Mouse (Mus musculus) forebrain, postnatal 0 days (tissue): Measurements from ENCODE around the gene I830077J02Rik. TPM values are rescaled to one million over a fixed set of nuclear protein-coding genes. Genes with fewer than 3 reads are reported as not detected.

ENCODE experiments used
- ATAC-seq: fragments of 200-750 bp; cut with Nextera tagmentation; 2 replicates; pipeline ENCODE4 v1.8.0; 2017; ENCODE audit warnings: mild to moderate bottlenecking, moderate library complexity
- DNase-seq: peaks from one replicate; pipeline ENCODE4 v3.0.0-alpha.2; 2015
- H3K27ac ChIP-seq: fragments of 300-500 bp; sonication (generic); 2 replicates; pipeline ENCODE4 v1.5.1; 2014; ENCODE audit warnings: low read depth, mild to moderate bottlenecking, antibody characterized with exemption, low read length, moderate library complexity, mixed read lengths
- H3K27me3 ChIP-seq: fragments of 300-500 bp; sonication (generic); 2 replicates; pipeline ENCODE4 v1.6.1; 2014; ENCODE audit warnings: mild to moderate bottlenecking, low read length, mixed read lengths; ENCODE audit not compliant: insufficient read depth
- H3K36me3 ChIP-seq: fragments of 300-500 bp; sonication (generic); 2 replicates; pipeline ENCODE4 v1.6.1; 2014; ENCODE audit warnings: mild to moderate bottlenecking, moderate library complexity; ENCODE audit not compliant: insufficient read depth
- H3K4me1 ChIP-seq: fragments of 300-500 bp; sonication (generic); 2 replicates; pipeline ENCODE4 v1.6.1; 2014; ENCODE audit warnings: antibody characterized with exemption; ENCODE audit not compliant: insufficient read depth
- H3K4me2 ChIP-seq: fragments of 300-500 bp; sonication (generic); 2 replicates; pipeline ENCODE4 v1.6.1; 2014; ENCODE audit warnings: low read depth, mild to moderate bottlenecking, moderate library complexity
- H3K4me3 ChIP-seq: fragments of 300-500 bp; sonication (generic); 2 replicates; pipeline ENCODE4 v1.5.1; 2014; ENCODE audit warnings: low read depth, low read length, mixed read lengths
- H3K9ac ChIP-seq: fragments of 300-500 bp; sonication (generic); 2 replicates; pipeline ENCODE4 v1.6.1; 2014; ENCODE audit warnings: mild to moderate bottlenecking
- H3K9me3 ChIP-seq: fragments of 300-500 bp; sonication (generic); 2 replicates; pipeline ENCODE4 v1.6.1; 2016; ENCODE audit warnings: low read length
- CTCF ChIP-seq: sonication (generic); IDR thresholded peaks from 2 replicates; pipeline ENCODE4 v1.5.1; 2016; ENCODE audit warnings: antibody characterized with exemption, control low read depth, low read depth
- WGBS: fragments of 180-500 bp; shearing (Covaris S2); extraction: QIAGEN DNeasy Blood & Tissue Kit; methylation state at CpG from one replicate; pipeline ENCODE4 v1.1.7; 2014; 5-methylcytosine and 5-hydroxymethylcytosine counted together
- polyA plus RNA-seq: library from polyadenylated mRNA; unstranded; fragments of >200 nt; fragmentation: Nextera tagmentation; extraction: Ambion mirVana; gene quantifications from 2 replicates; pipeline ENCODE4 v1.2.1, GENCODE M21; 2015
- total RNA-seq: library from RNA; depleted of rRNA; stranded (reverse); fragments of >200 nt; gene quantifications from 2 replicates; pipeline ENCODE4 v1.2.3, GENCODE M21; 2014

I830077J02Rik gene
- total and polyA plus RNA-seq, 2 experiments from 2014 or later: 0.19 to 0.22 TPM

- Histone ChIP-seq H3K4me3 (peak within 1 kb of the TSS; percentile 77), H3K4me2 (peak within 1 kb of the TSS; percentile 87), H3K36me3 (peaks cover 31% of the 10 kb centered on the region), H3K9me3 (no peaks in the 10 kb centered on the region), H3K4me1 (peaks cover 17% of the 10 kb centered on the region), H3K27ac (peak within 1 kb of the TSS; percentile 93), H3K27me3 (no peaks in the 10 kb centered on the region), H3K9ac (peak within 1 kb of the TSS; percentile 97)
- no peak for TF ChIP-seq CTCF
- WGBS: 1% methylated on average over 50 of the region's 52 CpGs
- peak; percentile 98 for ATAC-seq
- DNase-seq: peak; percentile 99
Measured at GRCm38 (mm10) chr3:105958974-105959580, 26.6 kb upstream of the I830077J02Rik start, which contains the start of gene Wdr77. TSS of gene Wdr77 (plus strand) at chr3:105959369.

- Histone ChIP-seq H3K4me3 (peak overlapping the region; percentile 77), H3K27me3 (no peaks in the 10 kb centered on the region), H3K9me3 (no peaks in the 10 kb centered on the region), H3K9ac (peak overlapping the region; percentile 97), H3K27ac (no peak overlapping the region), H3K4me2 (peak overlapping the region; percentile 70), H3K36me3 (peaks cover 28% of the 10 kb centered on the region), H3K4me1 (peaks cover 17% of the 10 kb centered on the region)
- DNase-seq (no peak), ATAC-seq (no peak)
- no peak for TF ChIP-seq CTCF
- WGBS: 43% methylated on average over 5 of the region's 5 CpGs
Measured at GRCm38 (mm10) chr3:105958204-105958603, 25.7 kb upstream of the I830077J02Rik start.

GRCm38 (mm10) chr3:105957235-105957634, 24.8 kb upstream of the I830077J02Rik start:
- ATAC-seq (no peak), DNase-seq (no peak)
- H3K27me3 ChIP-seq: no peaks in the 10 kb centered on the region
- no peak overlapping the region for H3K27ac ChIP-seq
- peaks cover 27% of the 10 kb centered on the region for H3K36me3 ChIP-seq
- H3K4me1 ChIP-seq: peaks cover 17% of the 10 kb centered on the region
- 96% methylated on average over 1 of the region's 1 CpGs for WGBS
- H3K9me3 ChIP-seq: no peaks in the 10 kb centered on the region
- TF ChIP-seq CTCF: peak; percentile 37
- no peak overlapping the region for H3K4me2 ChIP-seq
- H3K4me3 ChIP-seq: no peak overlapping the region
- H3K9ac ChIP-seq: no peak overlapping the region

GRCm38 (mm10) chr3:105951348-105951747, 18.9 kb upstream of the I830077J02Rik start:
- no peak for ATAC-seq
- H3K27me3 ChIP-seq: no peaks in the 10 kb centered on the region
- no peak overlapping the region for H3K4me3 ChIP-seq
- no peak overlapping the region for H3K4me2 ChIP-seq
- no peaks in the 10 kb centered on the region for H3K9me3 ChIP-seq
- no peak for DNase-seq
- H3K9ac ChIP-seq: no peak overlapping the region
- H3K4me1 ChIP-seq: no peaks in the 10 kb centered on the region
- no peak for TF ChIP-seq CTCF
- H3K27ac ChIP-seq: no peak overlapping the region
- H3K36me3 ChIP-seq: peaks cover 54% of the 10 kb centered on the region
- 93% methylated on average over 7 of the region's 7 CpGs for WGBS

GRCm38 (mm10) chr3:105936111-105936510, 3.6 kb upstream of the I830077J02Rik start:
- H3K9ac ChIP-seq: no peak overlapping the region
- no peak overlapping the region for H3K4me2 ChIP-seq
- no peaks in the 10 kb centered on the region for H3K9me3 ChIP-seq
- ATAC-seq (no peak), DNase-seq (no peak)
- no peaks in the 10 kb centered on the region for H3K4me1 ChIP-seq
- 90% methylated on average over 4 of the region's 4 CpGs for WGBS
- no peak overlapping the region for H3K27ac ChIP-seq
- H3K27me3 ChIP-seq: no peaks in the 10 kb centered on the region
- no peak for TF ChIP-seq CTCF
- H3K4me3 ChIP-seq: no peak overlapping the region
- H3K36me3 ChIP-seq: peaks cover 12% of the 10 kb centered on the region

- no peak for TF ChIP-seq CTCF
- no peak for DNase-seq
- no peak overlapping the region for H3K4me3 ChIP-seq
- H3K36me3 ChIP-seq: 0 out of 2 replicates have a peak, but pooled peaks cover 6% of the 10 kb centered on the region
- WGBS: 49% methylated on average over 5 of the region's 5 CpGs
- no peak for ATAC-seq
- no peaks in the 10 kb centered on the region for H3K4me1 ChIP-seq
- no peak overlapping the region for H3K27ac ChIP-seq
- no peak overlapping the region for H3K9ac ChIP-seq
- H3K4me2 ChIP-seq: no peak overlapping the region
- H3K9me3 ChIP-seq: no peaks in the 10 kb centered on the region
- no peaks in the 10 kb centered on the region for H3K27me3 ChIP-seq
Measured at GRCm38 (mm10) chr3:105935033-105935432, 2.6 kb upstream of the I830077J02Rik start.

- ATAC-seq (no peak), DNase-seq (no peak)
- H3K4me1 ChIP-seq: no peaks in the 10 kb centered on the region
- 93% methylated on average over 6 of the region's 6 CpGs for whole genome bisulfite sequencing
- H3K9ac ChIP-seq: no peak overlapping the region
- H3K9me3 ChIP-seq: no peaks in the 10 kb centered on the region
- no peak for TF ChIP-seq CTCF
- H3K27ac ChIP-seq: no peak overlapping the region
- H3K4me3 ChIP-seq: no peak overlapping the region
- H3K27me3 ChIP-seq: no peaks in the 10 kb centered on the region
- H3K36me3 ChIP-seq: 0 out of 2 replicates have a peak, but pooled peaks cover 6% of the 10 kb centered on the region
- no peak overlapping the region for H3K4me2 ChIP-seq
Measured at GRCm38 (mm10) chr3:105933926-105934325, 1.5 kb upstream of the I830077J02Rik start.
